Mouse (Mus musculus) forebrain, postnatal 0 days (tissue): ENCODE measurements around the gene Depdc1b. TPM values are rescaled to one million over a fixed set of nuclear protein-coding genes. Genes with fewer than 3 reads are reported as not detected.
A peak's percentile ranks its signal among the peaks of the same experiment; 100 is the strongest.

Source experiments
- ATAC-seq: fragments of 200-750 bp; cut with Nextera tagmentation; 2 replicates; pipeline ENCODE4 v1.8.0; 2017; ENCODE audit warnings: mild to moderate bottlenecking, moderate library complexity
- DNase-seq: peaks from one replicate; pipeline ENCODE4 v3.0.0-alpha.2; 2015
- H3K27ac ChIP-seq: fragments of 300-500 bp; sonication (generic); 2 replicates; pipeline ENCODE4 v1.5.1; 2014; ENCODE audit warnings: low read depth, mild to moderate bottlenecking, antibody characterized with exemption, low read length, moderate library complexity, mixed read lengths
- H3K27me3 ChIP-seq: fragments of 300-500 bp; sonication (generic); 2 replicates; pipeline ENCODE4 v1.6.1; 2014; ENCODE audit warnings: mild to moderate bottlenecking, low read length, mixed read lengths; ENCODE audit not compliant: insufficient read depth
- H3K36me3 ChIP-seq: fragments of 300-500 bp; sonication (generic); 2 replicates; pipeline ENCODE4 v1.6.1; 2014; ENCODE audit warnings: mild to moderate bottlenecking, moderate library complexity; ENCODE audit not compliant: insufficient read depth
- H3K4me1 ChIP-seq: fragments of 300-500 bp; sonication (generic); 2 replicates; pipeline ENCODE4 v1.6.1; 2014; ENCODE audit warnings: antibody characterized with exemption; ENCODE audit not compliant: insufficient read depth
- H3K4me2 ChIP-seq: fragments of 300-500 bp; sonication (generic); 2 replicates; pipeline ENCODE4 v1.6.1; 2014; ENCODE audit warnings: low read depth, mild to moderate bottlenecking, moderate library complexity
- H3K4me3 ChIP-seq: fragments of 300-500 bp; sonication (generic); 2 replicates; pipeline ENCODE4 v1.5.1; 2014; ENCODE audit warnings: low read depth, low read length, mixed read lengths
- H3K9ac ChIP-seq: fragments of 300-500 bp; sonication (generic); 2 replicates; pipeline ENCODE4 v1.6.1; 2014; ENCODE audit warnings: mild to moderate bottlenecking
- H3K9me3 ChIP-seq: fragments of 300-500 bp; sonication (generic); 2 replicates; pipeline ENCODE4 v1.6.1; 2016; ENCODE audit warnings: low read length
- CTCF ChIP-seq: sonication (generic); IDR thresholded peaks from 2 replicates; pipeline ENCODE4 v1.5.1; 2016; ENCODE audit warnings: antibody characterized with exemption, control low read depth, low read depth
- WGBS: fragments of 180-500 bp; shearing (Covaris S2); extraction: QIAGEN DNeasy Blood & Tissue Kit; methylation state at CpG from one replicate; pipeline ENCODE4 v1.1.7; 2014; 5-methylcytosine and 5-hydroxymethylcytosine counted together
- polyA plus RNA-seq: library from polyadenylated mRNA; unstranded; fragments of >200 nt; fragmentation: Nextera tagmentation; extraction: Ambion mirVana; gene quantifications from 2 replicates; pipeline ENCODE4 v1.2.1, GENCODE M21; 2015
- total RNA-seq: library from RNA; depleted of rRNA; stranded (reverse); fragments of >200 nt; gene quantifications from 2 replicates; pipeline ENCODE4 v1.2.3, GENCODE M21; 2014

Gene Depdc1b
- total and polyA plus RNA-seq, 2 experiments from 2014 or later, result 0.51 to 1.8 TPM

DNA sequence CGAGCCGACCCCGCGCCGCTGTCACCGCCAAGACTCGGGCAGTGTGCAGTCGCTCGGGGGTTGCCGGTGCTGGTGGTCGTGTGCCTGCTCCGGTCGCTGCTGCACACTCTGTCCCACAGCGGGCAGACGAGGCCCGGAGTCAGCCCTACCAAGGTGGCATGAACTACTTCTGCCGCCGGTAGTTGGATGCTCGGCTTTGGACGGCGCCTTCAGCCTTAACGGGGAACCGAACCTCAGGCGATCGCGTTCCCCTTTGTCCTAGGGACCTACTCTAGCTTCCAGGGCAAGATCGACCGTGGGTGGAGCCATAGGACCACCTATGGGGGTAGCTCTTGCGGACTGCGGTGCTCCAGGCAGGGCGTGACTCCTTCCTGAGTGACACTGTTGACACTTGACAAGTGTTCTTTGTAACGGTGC lies 363 bp downstream of the Depdc1b start:
- WGBS, result 3% methylated on average over 32 of the region's 32 CpGs
- H3K27ac ChIP-seq, result no peak overlapping the region
- ATAC-seq, result peak; percentile 14; the same call in 1 of the 2 replicates
- no peaks in the 10 kb centered on the region for H3K9me3 ChIP-seq
- peak overlapping the region; percentile 63 for H3K4me3 ChIP-seq
- 0 out of 2 replicates have a peak, but pooled peaks cover 4% of the 10 kb centered on the region for H3K4me1 ChIP-seq
- H3K36me3 ChIP-seq, result no peaks in the 10 kb centered on the region
- no peak for TF ChIP-seq CTCF
- DNase-seq, result no peak
- H3K27me3 ChIP-seq, result no peaks in the 10 kb centered on the region
- peak overlapping the region; percentile 98 for H3K4me2 ChIP-seq
- H3K9ac ChIP-seq, result 0 out of 2 replicates have a peak overlapping the region, but pooled peaks have one; percentile 56

DNA sequence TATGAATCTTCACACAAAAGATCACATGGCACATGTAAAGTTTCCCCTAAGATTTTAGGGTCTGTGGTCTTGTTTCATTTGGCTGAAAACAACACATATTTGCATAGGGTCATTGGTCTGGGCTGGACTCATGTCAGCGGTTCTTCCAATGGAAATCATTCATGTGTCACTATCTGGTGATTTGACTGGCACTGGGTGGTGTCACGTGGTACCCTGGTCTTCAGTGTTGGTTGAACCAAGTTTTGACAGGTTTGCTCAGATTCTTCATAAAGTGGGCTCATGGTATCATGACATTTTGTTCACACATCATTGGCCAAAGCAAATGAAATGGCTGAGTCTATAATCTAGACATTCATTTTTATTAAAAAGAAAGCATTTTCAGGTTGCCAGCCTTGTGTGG lies 1.3 kb downstream of the Depdc1b start:
- Histone ChIP-seq H3K9me3 (no peaks in the 10 kb centered on the region), H3K27ac (no peak overlapping the region), H3K36me3 (no peaks in the 10 kb centered on the region), H3K4me1 (0 out of 2 replicates have a peak, but pooled peaks cover 4% of the 10 kb centered on the region), H3K27me3 (no peaks in the 10 kb centered on the region), H3K9ac (no peak overlapping the region), H3K4me3 (no peak overlapping the region), H3K4me2 (no peak overlapping the region)
- WGBS, result 87% methylated on average over 2 of the region's 2 CpGs
- ATAC-seq (no peak), DNase-seq (no peak)
- TF ChIP-seq CTCF, result no peak

DNA sequence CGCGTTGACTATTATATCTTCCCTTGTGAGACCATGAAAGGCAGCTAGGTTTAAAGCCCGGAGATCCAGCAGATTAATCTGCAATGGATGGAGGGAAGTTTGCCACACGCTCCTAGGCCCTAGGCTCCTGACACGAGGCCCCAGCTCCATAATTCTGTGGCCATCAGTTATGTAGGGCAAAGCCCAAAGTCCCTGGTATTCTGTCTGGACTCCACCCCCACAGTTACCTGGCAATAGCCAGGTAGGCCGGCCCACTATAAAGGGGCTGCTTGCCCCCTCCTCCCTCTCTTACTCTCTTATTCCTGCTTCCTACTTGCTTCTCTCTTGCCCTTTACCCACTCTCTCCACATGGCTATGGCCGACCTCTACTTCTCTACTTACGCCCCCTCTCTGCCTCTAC lies 2.9 kb downstream of the Depdc1b start:
- Histone ChIP-seq H3K4me1 (0 out of 2 replicates have a peak, but pooled peaks cover 4% of the 10 kb centered on the region), H3K9me3 (no peaks in the 10 kb centered on the region), H3K9ac (no peak overlapping the region), H3K27ac (no peak overlapping the region), H3K36me3 (no peaks in the 10 kb centered on the region), H3K4me3 (no peak overlapping the region), H3K27me3 (no peaks in the 10 kb centered on the region), H3K4me2 (no peak overlapping the region)
- no peak for ATAC-seq
- no peak for TF ChIP-seq CTCF
- no peak for DNase-seq
- 96% methylated on average over 8 of the region's 8 CpGs for WGBS

DNA sequence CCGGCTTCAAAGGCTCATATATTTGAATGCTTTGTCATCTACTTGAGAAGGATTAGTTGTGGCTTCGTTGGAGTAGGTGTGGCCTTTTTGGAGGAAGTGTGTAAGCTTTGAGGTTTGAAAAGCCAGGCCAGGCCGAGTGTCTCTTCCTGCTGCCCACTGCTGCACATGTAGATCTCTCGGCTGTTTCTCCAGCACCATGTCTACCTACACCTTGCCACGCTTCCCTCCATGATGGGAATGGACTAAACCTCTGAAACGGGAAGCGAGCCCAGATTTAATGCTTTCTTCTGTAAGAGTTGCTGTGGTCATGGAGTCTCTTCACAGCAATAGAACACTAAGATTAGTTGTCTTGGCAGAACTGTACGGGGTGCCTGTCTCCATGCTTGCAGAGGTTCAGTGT lies 4.1 kb downstream of the Depdc1b start:
- Histone ChIP-seq H3K36me3 (no peaks in the 10 kb centered on the region), H3K27me3 (no peaks in the 10 kb centered on the region), H3K27ac (no peak overlapping the region), H3K4me2 (no peak overlapping the region), H3K9ac (no peak overlapping the region), H3K4me3 (no peak overlapping the region), H3K4me1 (0 out of 2 replicates have a peak, but pooled peaks cover 4% of the 10 kb centered on the region), H3K9me3 (no peaks in the 10 kb centered on the region)
- no peak for TF ChIP-seq CTCF
- 88% methylated on average over 8 of the region's 8 CpGs for WGBS
- ATAC-seq (no peak), DNase-seq (no peak)

DNA sequence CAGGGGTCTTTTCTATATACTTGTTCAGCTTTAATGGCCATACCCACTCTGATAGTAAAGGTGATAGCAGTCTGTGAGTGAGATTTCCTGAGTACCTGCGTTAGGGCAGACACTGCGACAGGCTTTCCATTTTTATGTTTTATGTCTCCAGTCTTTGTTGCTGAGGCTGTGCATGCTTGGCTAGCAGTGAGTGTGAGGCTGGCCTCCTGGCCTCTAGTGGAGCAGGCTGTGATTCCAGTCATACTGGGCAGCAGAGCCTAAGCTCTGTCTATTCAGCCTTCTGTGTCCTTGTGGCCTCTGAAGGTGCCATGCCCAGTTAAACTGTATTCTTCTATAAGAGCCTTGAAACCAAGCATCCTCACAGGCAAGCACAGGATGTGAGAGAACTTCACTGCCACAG lies 6.3 kb downstream of the Depdc1b start:
- DNase-seq (no peak), ATAC-seq (no peak)
- Histone ChIP-seq H3K9me3 (no peaks in the 10 kb centered on the region), H3K4me2 (no peak overlapping the region), H3K27me3 (no peaks in the 10 kb centered on the region), H3K9ac (no peak overlapping the region), H3K36me3 (no peaks in the 10 kb centered on the region), H3K4me1 (no peaks in the 10 kb centered on the region), H3K27ac (no peak overlapping the region), H3K4me3 (no peak overlapping the region)
- 97% methylated on average over 2 of the region's 2 CpGs for WGBS
- no peak for TF ChIP-seq CTCF

DNA sequence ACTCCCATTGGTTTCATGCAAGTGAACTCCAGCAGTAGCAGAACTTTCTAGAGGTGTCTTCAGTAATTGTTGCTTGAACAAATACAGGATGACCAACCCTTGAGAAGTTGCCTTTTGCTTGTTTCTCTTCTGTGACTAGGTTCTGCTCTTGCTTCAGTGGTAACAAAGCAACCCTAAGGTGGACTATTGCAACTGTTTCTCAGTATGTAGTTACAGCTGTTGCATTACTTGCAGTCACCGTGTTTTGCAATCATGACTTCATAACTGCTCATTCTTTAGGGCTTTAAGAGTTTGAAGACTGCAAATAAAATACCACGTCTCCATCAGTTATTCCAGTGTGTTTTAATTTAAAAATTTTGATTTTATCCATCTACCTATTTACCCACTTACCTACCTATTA lies 7.2 kb downstream of the Depdc1b start:
- ATAC-seq (no peak), DNase-seq (no peak)
- Histone ChIP-seq H3K4me1 (no peaks in the 10 kb centered on the region), H3K27ac (no peak overlapping the region), H3K4me2 (no peak overlapping the region), H3K4me3 (no peak overlapping the region), H3K9me3 (no peaks in the 10 kb centered on the region), H3K27me3 (no peaks in the 10 kb centered on the region), H3K9ac (no peak overlapping the region), H3K36me3 (no peaks in the 10 kb centered on the region)
- TF ChIP-seq CTCF, result no peak
- WGBS, result 92% methylated on average over 2 of the region's 2 CpGs

DNA sequence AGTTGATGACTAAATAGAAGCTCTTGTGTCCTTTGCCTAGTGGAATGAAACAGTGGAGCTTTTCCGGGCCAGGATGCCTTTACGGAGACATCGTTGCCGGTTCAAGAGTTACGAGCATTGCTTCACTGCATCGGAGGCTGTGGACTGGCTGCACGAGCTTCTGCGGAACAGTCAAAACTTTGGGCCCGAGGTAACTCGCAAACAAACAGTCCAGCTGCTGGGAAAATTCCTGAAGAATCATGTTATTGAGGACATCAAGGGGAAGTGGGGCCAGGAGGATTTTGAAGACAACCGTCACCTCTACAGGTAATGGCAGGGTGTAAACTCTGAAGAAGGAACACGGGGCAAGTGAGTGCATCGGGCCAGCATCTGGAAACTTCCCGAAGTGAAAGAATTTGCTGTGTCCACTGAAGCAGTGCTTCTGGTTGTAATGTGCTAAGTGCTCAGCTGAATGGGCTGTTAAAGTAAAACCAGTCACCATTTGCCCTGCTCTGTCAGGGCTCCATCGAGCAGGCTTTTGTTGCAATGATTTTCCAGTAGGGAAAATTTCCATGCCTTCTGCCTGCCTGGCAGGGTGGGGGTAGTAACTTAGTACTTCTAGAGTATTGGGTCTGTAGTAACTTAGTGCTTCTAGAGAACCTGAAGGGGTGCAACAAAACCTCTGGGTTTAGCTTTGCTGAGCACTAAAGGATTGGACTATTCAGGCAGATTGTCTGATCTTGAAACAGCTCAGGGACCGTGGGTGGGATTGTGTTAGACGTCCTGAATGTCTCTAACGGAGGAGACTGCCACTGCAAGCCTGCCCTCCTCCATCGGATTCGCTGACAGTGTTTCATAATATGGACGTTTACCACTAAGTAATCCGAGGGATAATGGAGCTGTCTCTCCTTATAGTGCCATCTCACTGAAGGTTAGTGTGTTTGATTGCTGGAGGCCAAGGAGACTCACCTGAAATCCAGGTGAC lies 8.0 kb downstream of the Depdc1b start:
- WGBS, result 92% methylated on average over 22 of the region's 22 CpGs
- no peak for TF ChIP-seq CTCF
- no peaks in the 10 kb centered on the region for H3K4me1 ChIP-seq
- ATAC-seq (no peak), DNase-seq (no peak)
- H3K27me3 ChIP-seq, result no peaks in the 10 kb centered on the region
- no peaks in the 10 kb centered on the region for H3K36me3 ChIP-seq
- no peak overlapping the region for H3K4me2 ChIP-seq
- no peaks in the 10 kb centered on the region for H3K9me3 ChIP-seq
- H3K4me3 ChIP-seq, result no peak overlapping the region
- no peak overlapping the region for H3K27ac ChIP-seq
- H3K9ac ChIP-seq, result no peak overlapping the region
